In the genomic region with DNA sequence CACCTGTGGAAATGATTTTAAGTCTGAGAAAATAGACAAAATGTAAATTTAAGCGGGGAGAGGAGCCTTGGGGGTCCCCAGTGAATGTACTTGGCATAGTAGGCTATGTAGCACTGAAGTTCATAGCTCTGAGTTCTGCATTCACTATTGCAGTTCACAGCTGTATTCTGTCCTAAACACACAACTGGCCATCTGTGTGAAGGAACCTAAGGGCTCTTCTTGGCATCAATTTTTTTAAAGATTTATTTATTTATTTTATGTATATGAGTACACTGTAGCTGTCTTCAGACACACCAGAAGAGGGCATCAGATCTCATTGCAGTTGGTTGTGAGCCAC, we compare ENCODE assay signal across 9 mouse cellular contexts.
DNase-seq lines count a peak whose midpoint lies in the region; ATAC-seq and TF ChIP-seq lines count a peak whose summit lies in the region.
"Had no signal": no experiment of that assay in that cellular context is flagged by ENCODE, and none has a peak within 500 bp of the region (broad histone marks: within the 10 kb centered on the region; RNA-seq: fewer than 3 reads in every experiment).

No protein-coding gene starts in this region.

- no peaks in the 10 kb centered on the region for H3K36me3 ChIP-seq in heart, postnatal 0 days (replicated peaks; ENCODE audit: control insufficient read depth, insufficient read depth, low read length)
- no peaks in the 10 kb centered on the region for H3K36me3 ChIP-seq in neural tube, embryonic 11.5 days (ENCODE audit: control insufficient read depth, insufficient read depth, low read length)
- no peaks in the 10 kb centered on the region for H3K36me3 ChIP-seq in neural tube, embryonic 15.5 days
- H3K36me3 ChIP-seq in hindbrain, embryonic 12.5 days: no peaks in the 10 kb centered on the region
- H3K36me3 ChIP-seq in neural tube, embryonic 14.5 days (ENCODE audit: control insufficient read depth, insufficient read depth, low read length): no peaks in the 10 kb centered on the region
- H3K36me3 ChIP-seq: lung, embryonic 15.5 days had no signal

- no peak for TF ChIP-seq CTCF in heart, postnatal 0 days (IDR thresholded peaks at IDR 0.05; ENCODE audit: low read depth)

- H3K4me3 ChIP-seq in heart, postnatal 0 days (ENCODE audit: low read depth, low read length): no peak overlapping the region
- no peak overlapping the region for H3K4me3 ChIP-seq in neural tube, embryonic 11.5 days (ENCODE audit: low read depth, low read length)
- no peak overlapping the region for H3K4me3 ChIP-seq in neural tube, embryonic 15.5 days (replicated peaks)
- no peak overlapping the region for H3K4me3 ChIP-seq in hindbrain, embryonic 12.5 days
- no peak overlapping the region for H3K4me3 ChIP-seq in neural tube, embryonic 14.5 days (ENCODE audit: low read depth, low read length)
- H3K4me3 ChIP-seq: lung, embryonic 15.5 days had no signal

- no peaks in the 10 kb centered on the region for H3K9me3 ChIP-seq in heart, postnatal 0 days (replicated peaks; ENCODE audit: control insufficient read depth, low read length)
- H3K9me3 ChIP-seq in neural tube, embryonic 11.5 days (ENCODE audit: control insufficient read depth, low read length): no peaks in the 10 kb centered on the region
- no peaks in the 10 kb centered on the region for H3K9me3 ChIP-seq in neural tube, embryonic 15.5 days (replicated peaks)
- no peaks in the 10 kb centered on the region for H3K9me3 ChIP-seq in hindbrain, embryonic 12.5 days (replicated peaks)
- no peaks in the 10 kb centered on the region for H3K9me3 ChIP-seq in neural tube, embryonic 14.5 days (ENCODE audit: control insufficient read depth, low read length)
- H3K9me3 ChIP-seq: lung, embryonic 15.5 days had no signal

- no peak for DNase-seq in heart, postnatal 0 days (ENCODE audit: low spot score)
- no peak for DNase-seq in heart, adult 9 months (ENCODE audit: low spot score in 2 of 2)
- no peak for DNase-seq in neural tube, embryonic 11.5 days (ENCODE audit: low spot score)
- no peak for DNase-seq in ovary, postnatal 10 days (ENCODE audit: low spot score)
- no peak for DNase-seq in adrenal gland, postnatal 4 days (ENCODE audit: low spot score in 2 of 2)

- H3K27ac ChIP-seq in heart, postnatal 0 days (ENCODE audit: low read depth): no peak overlapping the region
- no peak overlapping the region for H3K27ac ChIP-seq in neural tube, embryonic 11.5 days (ENCODE audit: low read depth, low read length)
- no peak overlapping the region for H3K27ac ChIP-seq in neural tube, embryonic 15.5 days (replicated peaks)
- no peak overlapping the region for H3K27ac ChIP-seq in hindbrain, embryonic 12.5 days
- no peak overlapping the region for H3K27ac ChIP-seq in neural tube, embryonic 14.5 days (ENCODE audit: low read depth, low read length)
- H3K27ac ChIP-seq: lung, embryonic 15.5 days had no signal

- H3K9ac ChIP-seq in heart, postnatal 0 days (replicated peaks; ENCODE audit: low read depth, low read length): no peak overlapping the region
- H3K9ac ChIP-seq in neural tube, embryonic 11.5 days (ENCODE audit: low read length): no peak overlapping the region
- H3K9ac ChIP-seq in neural tube, embryonic 15.5 days (replicated peaks): no peak overlapping the region
- H3K9ac ChIP-seq in hindbrain, embryonic 12.5 days: no peak overlapping the region
- no peak overlapping the region for H3K9ac ChIP-seq in neural tube, embryonic 14.5 days (replicated peaks; ENCODE audit: low read depth, low read length)
- H3K9ac ChIP-seq: lung, embryonic 15.5 days had no signal

- no peaks in the 10 kb centered on the region for H3K27me3 ChIP-seq in heart, postnatal 0 days (ENCODE audit: control insufficient read depth, insufficient read depth, low read length)
- H3K27me3 ChIP-seq in neural tube, embryonic 11.5 days (ENCODE audit: control insufficient read depth, insufficient read depth, low read length): no peaks in the 10 kb centered on the region
- no peaks in the 10 kb centered on the region for H3K27me3 ChIP-seq in neural tube, embryonic 15.5 days (replicated peaks)
- H3K27me3 ChIP-seq in hindbrain, embryonic 12.5 days: no peaks in the 10 kb centered on the region
- no peaks in the 10 kb centered on the region for H3K27me3 ChIP-seq in neural tube, embryonic 14.5 days (ENCODE audit: control insufficient read depth, insufficient read depth, low read length)
- H3K27me3 ChIP-seq: lung, embryonic 15.5 days had no signal

- 6% methylated on average over 1 of the region's 1 CpGs for WGBS in heart, postnatal 0 days
- 5% methylated on average over 1 of the region's 1 CpGs for WGBS in neural tube, embryonic 11.5 days
- 8% methylated on average over 1 of the region's 1 CpGs for WGBS in neural tube, embryonic 15.5 days
- WGBS in hindbrain, embryonic 12.5 days: 4% methylated on average over 1 of the region's 1 CpGs
- WGBS in neural tube, embryonic 14.5 days: 6% methylated on average over 1 of the region's 1 CpGs

- H3K4me2 ChIP-seq in heart, postnatal 0 days (ENCODE audit: low read depth, low read length): no peak overlapping the region
- no peak overlapping the region for H3K4me2 ChIP-seq in neural tube, embryonic 11.5 days (ENCODE audit: low read depth)
- H3K4me2 ChIP-seq in neural tube, embryonic 15.5 days: no peak overlapping the region
- H3K4me2 ChIP-seq in hindbrain, embryonic 12.5 days (replicated peaks): no peak overlapping the region
- no peak overlapping the region for H3K4me2 ChIP-seq in neural tube, embryonic 14.5 days (ENCODE audit: low read depth, low read length)
- H3K4me2 ChIP-seq: lung, embryonic 15.5 days had no signal

- no peak for TF ChIP-seq EP300 in heart, postnatal 0 days (IDR thresholded peaks at IDR 0.05; ENCODE audit: low read depth)

- 0 out of 2 replicates have a peak, but pooled peaks have one; percentile 10 for ATAC-seq in heart, postnatal 0 days (ENCODE audit: insufficient read depth, low read depth)
- ATAC-seq in neural tube, embryonic 11.5 days (ENCODE audit: insufficient read depth, low FRiP score, low TSS enrichment): peak; percentile 51; the same call in 1 of the 2 replicates
- ATAC-seq in neural tube, embryonic 15.5 days (ENCODE audit: low FRiP score): no peak; the same call in 1 of the 2 replicates
- peak; percentile 55; the same call in 1 of the 2 replicates for ATAC-seq in hindbrain, embryonic 12.5 days (ENCODE audit: low FRiP score)
- peak; percentile 42 for ATAC-seq in neural tube, embryonic 14.5 days (ENCODE audit: low read depth)

- H3K4me1 ChIP-seq in heart, postnatal 0 days (ENCODE audit: control insufficient read depth, insufficient read depth): no peaks in the 10 kb centered on the region
- H3K4me1 ChIP-seq in neural tube, embryonic 11.5 days (ENCODE audit: control insufficient read depth, insufficient read depth, low read length): no peaks in the 10 kb centered on the region
- no peaks in the 10 kb centered on the region for H3K4me1 ChIP-seq in neural tube, embryonic 15.5 days
- 0 out of 2 replicates have a peak, but pooled peaks cover 2% of the 10 kb centered on the region for H3K4me1 ChIP-seq in hindbrain, embryonic 12.5 days
- H3K4me1 ChIP-seq in neural tube, embryonic 14.5 days (ENCODE audit: control insufficient read depth, insufficient read depth, low read length): no peaks in the 10 kb centered on the region
- H3K4me1 ChIP-seq: lung, embryonic 15.5 days had no signal
